Mouse (Mus musculus) MEL (cell line): ENCODE measurements at regions not wholly inside any gene's neighbourhood (a gene's known extent, or its start where the extent isn't known, plus 50 kb on each side); places are given as distances from the start of the nearest gene placed in this dataset.

Source experiments
- DNase-seq: peaks from one replicate; pipeline ENCODE4 v3.0.0; 2011; ENCODE audit warnings: low read depth, low spot score
- H3K27ac ChIP-seq: 2 replicates; pipeline ENCODE4 v1.5.1; 2012; ENCODE audit warnings: low read depth, mild to moderate bottlenecking, control low read depth, low read length, moderate library complexity; ENCODE audit not compliant: control insufficient read depth
- H3K27me3 ChIP-seq, 2 experiments: fragments of 150-350 bp in 1 of 2; sonication (generic) in 1 of 2; 2 replicates each; pipeline ENCODE4 v1.6.1; 2012; ENCODE audit warnings: low read length in 2 of 2, mild to moderate bottlenecking in 2 of 2, improper control_type of control experiment in 1 of 2, moderate library complexity in 1 of 2; ENCODE audit not compliant: insufficient read depth in 2 of 2, control insufficient read depth in 1 of 2
- H3K36me3 ChIP-seq, 2 experiments: 2 replicates each; pipeline ENCODE4 v1.6.1; 2012 to 2014; ENCODE audit warnings: low read length in 2 of 2, improper control_type of control experiment in 1 of 2, inconsistent platforms in 1 of 2, mild to moderate bottlenecking in 1 of 2; ENCODE audit not compliant: insufficient read depth in 2 of 2, control insufficient read depth in 1 of 2
- H3K4me1 ChIP-seq, 2 experiments: fragments of 150-350 bp in 1 of 2; sonication (generic) in 1 of 2; 2 replicates each; pipeline ENCODE4 v1.6.1; 2012; ENCODE audit warnings: low read length in 2 of 2, improper control_type of control experiment in 1 of 2, mild to moderate bottlenecking in 1 of 2; ENCODE audit not compliant: insufficient read depth in 2 of 2, control insufficient read depth in 1 of 2
- H3K4me3 ChIP-seq, 2 experiments: fragments of 150-350 bp in 1 of 2; sonication (generic) in 1 of 2; 2 replicates each; pipeline ENCODE4 v1.5.1; 2012; ENCODE audit warnings: low read depth in 2 of 2, low read length in 2 of 2, mild to moderate bottlenecking in 2 of 2, moderate library complexity in 2 of 2, control low read depth in 1 of 2, improper control_type of control experiment in 1 of 2; ENCODE audit not compliant: control insufficient read depth in 1 of 2, insufficient read depth in 1 of 2
- H3K79me2 ChIP-seq: 2 replicates; pipeline ENCODE4 v1.6.1; 2012; ENCODE audit warnings: mild to moderate bottlenecking, low read length, moderate library complexity; ENCODE audit not compliant: control insufficient read depth, poor library complexity, insufficient read depth
- H3K9ac ChIP-seq: 2 replicates; pipeline ENCODE4 v1.6.1; 2012; ENCODE audit warnings: low read depth, mild to moderate bottlenecking, control low read depth, low read length, moderate library complexity; ENCODE audit not compliant: control insufficient read depth, poor library complexity, severe bottlenecking
- H3K9me3 ChIP-seq: fragments of 150-350 bp; sonication (generic); replicated peaks from 2 replicates; pipeline ENCODE4 v1.6.1; 2012; ENCODE audit warnings: mild to moderate bottlenecking, low read length, improper control_type of control experiment, moderate library complexity; ENCODE audit not compliant: insufficient read depth
- CHD1 ChIP-seq: IDR thresholded peaks from 2 replicates; pipeline ENCODE4 v1.6.1; 2012; ENCODE audit warnings: low read depth, mild to moderate bottlenecking, inconsistent platforms, low read length, improper control_type of control experiment
- CTCF ChIP-seq, 3 experiments: IDR thresholded peaks in 2 of 3; conservative IDR thresholded peaks in 1 of 3; 2 replicates each; pipeline ENCODE4 v1.5.1; 2011 to 2012; ENCODE audit warnings: low read length in 3 of 3, low read depth in 2 of 3, mild to moderate bottlenecking in 2 of 3, improper control_type of control experiment in 1 of 3, inconsistent platforms in 1 of 3, mixed read lengths in 1 of 3, moderate library complexity in 1 of 3; ENCODE audit not compliant: control insufficient read depth in 1 of 3, insufficient read depth in 1 of 3, poor library complexity in 1 of 3, severe bottlenecking in 1 of 3
- E2F4 ChIP-seq: IDR thresholded peaks from 2 replicates; pipeline ENCODE4 v1.6.1; 2011; ENCODE audit warnings: low read depth, low read length, improper control_type of control experiment, borderline replicate concordance
- GABPA ChIP-seq: IDR thresholded peaks from 2 replicates; pipeline ENCODE4 v1.6.1; 2012; ENCODE audit warnings: low read depth, mild to moderate bottlenecking, inconsistent platforms, low read length, improper control_type of control experiment, moderate library complexity
- HCFC1 ChIP-seq: IDR thresholded peaks from 2 replicates; pipeline ENCODE4 v1.6.1; 2012; ENCODE audit warnings: low read depth, mild to moderate bottlenecking, inconsistent platforms, low read length, improper control_type of control experiment, moderate library complexity
- JUND ChIP-seq: IDR thresholded peaks from 2 replicates; pipeline ENCODE4 v1.6.1; 2011; ENCODE audit warnings: low read depth, mild to moderate bottlenecking, improper control_type of control experiment, low read length
- MAFK ChIP-seq: IDR thresholded peaks from 2 replicates; pipeline ENCODE4 v1.6.1; 2011; ENCODE audit warnings: low read depth, mild to moderate bottlenecking, low read length, improper control_type of control experiment, borderline replicate concordance
- MAX ChIP-seq: IDR thresholded peaks from 2 replicates; pipeline ENCODE4 v1.6.1; 2011; ENCODE audit warnings: low read length, improper control_type of control experiment
- MEF2A ChIP-seq: IDR thresholded peaks from 2 replicates; pipeline ENCODE4 v1.6.1; 2014; ENCODE audit warnings: low read depth, mild to moderate bottlenecking, inconsistent platforms, low read length, improper control_type of control experiment; ENCODE audit not compliant: poor library complexity, insufficient replicate concordance, severe bottlenecking; ENCODE audit errors: extremely low read depth
- NRF1 ChIP-seq: IDR thresholded peaks from 2 replicates; pipeline ENCODE4 v1.6.1; 2014; ENCODE audit warnings: low read depth, mild to moderate bottlenecking, inconsistent platforms, low read length, improper control_type of control experiment, moderate library complexity; ENCODE audit not compliant: poor library complexity, insufficient read depth, severe bottlenecking
- RAD21 ChIP-seq: IDR thresholded peaks from 2 replicates; pipeline ENCODE4 v1.6.1; 2011; ENCODE audit warnings: mild to moderate bottlenecking, low read depth, low read length, improper control_type of control experiment
- SIN3A ChIP-seq: IDR thresholded peaks from 2 replicates; pipeline ENCODE4 v1.6.1; 2012; ENCODE audit warnings: low read length, improper control_type of control experiment, inconsistent platforms
- SMC3 ChIP-seq: IDR thresholded peaks from 2 replicates; pipeline ENCODE4 v1.6.1; 2011; ENCODE audit warnings: low read depth, low read length, improper control_type of control experiment
- TAL1 ChIP-seq: IDR thresholded peaks from 2 replicates; pipeline ENCODE4 v1.6.1; 2012; ENCODE audit warnings: mild to moderate bottlenecking, inconsistent platforms, low read length, moderate library complexity, mixed read lengths
- TBP ChIP-seq: IDR thresholded peaks from 2 replicates; pipeline ENCODE4 v1.8.0; 2011; ENCODE audit warnings: low read depth, low read length, improper control_type of control experiment
- UBTF ChIP-seq: IDR thresholded peaks from 2 replicates; pipeline ENCODE4 v1.6.1; 2012; ENCODE audit warnings: low read depth, mild to moderate bottlenecking, inconsistent platforms, low read length, improper control_type of control experiment, moderate library complexity, borderline replicate concordance; ENCODE audit not compliant: insufficient read depth
- USF1 ChIP-seq: IDR thresholded peaks from 2 replicates; pipeline ENCODE4 v1.6.1; 2014; ENCODE audit warnings: low read depth, mild to moderate bottlenecking, inconsistent platforms, low read length, improper control_type of control experiment, moderate library complexity
- ZC3H11A ChIP-seq: IDR thresholded peaks from 2 replicates; pipeline ENCODE4 v1.6.1; 2012; ENCODE audit warnings: low read depth, mild to moderate bottlenecking, inconsistent platforms, low read length, improper control_type of control experiment
- ZNF384 ChIP-seq: IDR thresholded peaks from 2 replicates; pipeline ENCODE4 v1.6.1; 2012; ENCODE audit warnings: low read depth, mild to moderate bottlenecking, inconsistent platforms, low read length, improper control_type of control experiment

DNA sequence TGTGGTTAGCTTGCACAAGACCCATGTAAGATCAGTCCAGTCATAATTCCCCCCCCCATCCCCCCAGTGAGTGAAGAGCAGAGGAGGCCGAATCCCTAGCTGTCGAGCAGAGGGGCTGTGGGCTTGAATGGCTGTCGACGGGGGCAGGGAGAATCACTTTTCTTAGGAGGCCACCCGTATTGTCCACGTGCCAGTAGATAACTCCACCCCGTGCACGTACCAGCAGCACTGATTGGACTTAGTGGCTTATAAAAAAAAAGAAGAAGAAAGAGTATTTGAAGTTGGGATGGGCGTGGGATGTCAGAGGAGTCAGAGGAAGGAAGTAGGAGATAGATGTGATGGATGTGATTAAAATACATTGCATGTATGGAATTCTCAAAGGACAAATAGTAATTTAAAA lies 272.9 kb downstream of the Lnpk start:
- Histone ChIP-seq H3K27me3 (peaks cover 16% of the 10 kb centered on the region in 2 experiments), H3K9me3 (no peaks in the 10 kb centered on the region), H3K79me2 (no peaks in the 10 kb centered on the region), H3K36me3 (no peaks in the 10 kb centered on the region), H3K27ac (no peak overlapping the region), H3K9ac (no peak overlapping the region), H3K4me1 (no peaks in the 10 kb centered on the region)
- no peak for DNase-seq
- TF ChIP-seq TBP (no peak), NRF1 (no peak), MAFK (no peak), HCFC1 (no peak), JUND (no peak), USF1 (no peak), TAL1 (no peak)
- TF ChIP-seq, all 39 proteins: peak for 0
- no peak overlapping the region for H3K4me3 ChIP-seq

DNA sequence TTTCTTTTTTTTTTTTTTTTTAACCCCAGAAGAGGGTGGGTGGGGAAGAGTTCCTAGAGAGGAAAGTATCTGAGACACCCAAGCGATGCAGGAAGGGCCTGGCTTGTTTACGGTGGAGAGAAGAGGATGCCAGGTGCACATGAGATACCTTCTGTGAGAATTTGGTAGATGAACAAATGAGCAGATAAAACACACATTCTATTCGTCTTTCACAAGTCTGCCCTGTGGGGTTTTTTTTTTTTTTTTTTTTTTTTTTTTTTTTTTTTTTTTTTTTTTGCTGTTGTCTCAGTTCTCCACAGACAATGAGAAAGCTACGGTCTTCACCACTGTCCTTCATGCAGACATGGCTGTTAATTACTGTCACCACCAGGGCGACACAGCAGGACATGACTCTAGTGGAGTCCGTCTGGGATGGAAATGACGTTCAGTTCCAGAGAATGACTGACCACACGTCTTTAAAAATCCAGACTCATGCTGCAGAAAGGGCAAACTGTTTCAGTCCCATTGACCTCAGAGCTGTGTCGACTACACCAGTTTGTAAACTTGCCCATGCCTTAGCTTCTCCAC lies 278.3 kb downstream of the Lnpk start:
- Histone ChIP-seq H3K36me3 (no peaks in the 10 kb centered on the region), H3K9ac (no peak overlapping the region), H3K27ac (no peak overlapping the region), H3K79me2 (no peaks in the 10 kb centered on the region), H3K4me3 (no peak overlapping the region), H3K9me3 (no peaks in the 10 kb centered on the region), H3K4me1 (no peaks in the 10 kb centered on the region), H3K27me3 (peaks cover 0 to 6% of the 10 kb centered on the region in 2 experiments; a peak in 3 of 4 replicates)
- DNase-seq, result no peak
- TF ChIP-seq TAL1 (no peak), E2F4 (no peak), ZNF384 (peak; percentile 26; the same call in 1 of the 2 replicates), SMC3 (no peak), CHD1 (no peak)

DNA sequence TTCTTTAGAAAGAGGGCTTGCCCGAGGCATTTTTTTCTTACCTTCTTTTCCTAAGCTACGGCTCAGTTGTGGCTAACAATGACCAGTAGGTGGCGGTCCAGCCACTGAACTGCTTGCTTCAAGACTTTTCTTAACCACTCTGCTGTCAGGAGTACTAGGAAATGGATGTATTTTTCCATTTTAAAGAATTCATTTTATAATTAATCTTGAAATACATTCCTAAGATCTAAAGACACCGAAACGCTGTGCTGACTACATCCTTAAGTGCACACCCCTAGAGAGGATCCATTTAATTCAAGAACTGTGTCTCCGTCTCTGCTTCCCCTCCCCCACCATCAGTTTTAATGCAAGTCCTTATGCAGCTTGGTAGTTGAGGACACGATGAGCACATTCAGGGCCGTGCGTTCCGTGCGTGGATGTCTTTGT lies 278.9 kb downstream of the Lnpk start:
- TF ChIP-seq MEF2A (no peak), GABPA (no peak), RAD21 (peak; percentile 74), CTCF (IDR thresholded peaks at IDR 0.05 in 2 of 3, conservative IDR thresholded peaks at IDR 0.05 in 1 of 3; ENCODE audit: control insufficient read depth in 1 of 3, insufficient read depth in 1 of 3, low read depth in 2 of 3, low read length in 3 of 3, poor library complexity in 1 of 3, severe bottlenecking in 1 of 3) (peak; percentile 51 to 76 (median 64)), MAX (no peak), SMC3 (peak; percentile 89), TBP (no peak), SIN3A (no peak), ZC3H11A (peak; percentile 71), UBTF (no peak)
- DNase-seq, result peak; percentile 69
- Histone ChIP-seq H3K36me3 (no peaks in the 10 kb centered on the region), H3K9ac (no peak overlapping the region), H3K79me2 (no peaks in the 10 kb centered on the region), H3K4me1 (no peaks in the 10 kb centered on the region), H3K4me3 (no peak overlapping the region), H3K27me3 (peaks cover 0 to 6% of the 10 kb centered on the region in 2 experiments), H3K27ac (no peak overlapping the region), H3K9me3 (no peaks in the 10 kb centered on the region)
